Mouse (Mus musculus) CH12.LX (cell line): Measurements from ENCODE around the gene Fam213b. TPM values are rescaled to one million over a fixed set of nuclear protein-coding genes. Genes with fewer than 3 reads are reported as not detected.

ENCODE experiments used
- DNase-seq: peaks from one replicate; pipeline ENCODE4 v3.0.0-alpha.2; 2013; ENCODE audit errors: extremely low read depth
- H3K27ac ChIP-seq: 2 replicates; pipeline ENCODE4 v1.5.1; 2012; ENCODE audit warnings: low read depth, mild to moderate bottlenecking, control low read depth, moderate library complexity; ENCODE audit not compliant: insufficient read depth
- H3K27me3 ChIP-seq: replicated peaks from 2 replicates; pipeline ENCODE3; 2012; ENCODE audit warnings: inconsistent platforms
- H3K36me3 ChIP-seq, 2 experiments: replicated peaks in 1 of 2; 2 replicates each; pipeline versions ENCODE3 to v1.6.1; 2012; ENCODE audit warnings: inconsistent platforms in 1 of 2, low read length in 1 of 2, mild to moderate bottlenecking in 1 of 2, mixed read lengths in 1 of 2, moderate library complexity in 1 of 2; ENCODE audit not compliant: control insufficient read depth in 1 of 2, insufficient read depth in 1 of 2
- H3K4me1 ChIP-seq, 2 experiments: 2 replicates each; pipeline ENCODE4 v1.6.1; 2012; ENCODE audit warnings: inconsistent platforms in 1 of 2, moderate library complexity in 1 of 2; ENCODE audit not compliant: insufficient read depth in 2 of 2, control insufficient read depth in 1 of 2
- H3K4me2 ChIP-seq: 2 replicates; pipeline ENCODE4 v1.6.1; 2012; ENCODE audit warnings: low read depth, mild to moderate bottlenecking, control low read depth; ENCODE audit not compliant: poor library complexity, insufficient read depth, severe bottlenecking
- H3K4me3 ChIP-seq, 3 experiments: fragments of 150-350 bp in 1 of 3; sonication (generic) in 1 of 3; replicated peaks in 1 of 3; 2 replicates each; pipeline versions ENCODE3 to v1.5.1; 2011 to 2012; ENCODE audit warnings: low read depth in 2 of 3, low read length in 2 of 3, mild to moderate bottlenecking in 2 of 3, moderate library complexity in 2 of 3, control low read depth in 1 of 3, improper control_type of control experiment in 1 of 3, inconsistent platforms in 1 of 3, mixed read lengths in 1 of 3; ENCODE audit not compliant: poor library complexity in 1 of 3
- H3K79me2 ChIP-seq: replicated peaks from 2 replicates; pipeline ENCODE4 v1.6.1; 2012; ENCODE audit warnings: mild to moderate bottlenecking, moderate library complexity; ENCODE audit not compliant: control insufficient read depth, poor library complexity, insufficient read depth, severe bottlenecking; ENCODE audit errors: extremely low read depth
- H3K9ac ChIP-seq: 2 replicates; pipeline ENCODE4 v1.6.1; 2012; ENCODE audit warnings: low read depth, mild to moderate bottlenecking, control low read depth, moderate library complexity; ENCODE audit not compliant: insufficient read depth
- H3K9me3 ChIP-seq: replicated peaks from 2 replicates; pipeline ENCODE3; 2012; ENCODE audit warnings: low read length, inconsistent platforms, mixed read lengths
- CHD1 ChIP-seq: IDR thresholded peaks from 2 replicates; pipeline ENCODE4 v1.6.1; 2012; ENCODE audit warnings: low read depth, low read length, improper control_type of control experiment, inconsistent platforms
- CTCF ChIP-seq, 2 experiments: IDR thresholded peaks in 1 of 2; conservative IDR thresholded peaks in 1 of 2; 2 replicates each; pipeline ENCODE4 v1.5.1; 2011 to 2012; ENCODE audit warnings: low read depth in 2 of 2, low read length in 2 of 2, improper control_type of control experiment in 1 of 2, inconsistent platforms in 1 of 2, mild to moderate bottlenecking in 1 of 2, moderate library complexity in 1 of 2
- ETS1 ChIP-seq: conservative IDR thresholded peaks from 2 replicates; pipeline ENCODE4 v1.6.1; 2012; ENCODE audit warnings: low read depth, mild to moderate bottlenecking, inconsistent platforms, low read length, improper control_type of control experiment, moderate library complexity
- GABPA ChIP-seq: IDR thresholded peaks from 2 replicates; pipeline ENCODE4 v1.6.1; 2012; ENCODE audit warnings: low read depth, low read length, improper control_type of control experiment, inconsistent platforms; ENCODE audit not compliant: insufficient replicate concordance
- HCFC1 ChIP-seq: IDR thresholded peaks from 2 replicates; pipeline ENCODE4 v1.6.1; 2012; ENCODE audit warnings: low read depth, mild to moderate bottlenecking, inconsistent platforms, low read length, improper control_type of control experiment
- IRF4 ChIP-seq: IDR thresholded peaks from 2 replicates; pipeline ENCODE4 v1.6.1; 2014; ENCODE audit warnings: low read depth, mild to moderate bottlenecking, inconsistent platforms, low read length, improper control_type of control experiment
- MAX ChIP-seq: IDR thresholded peaks from 2 replicates; pipeline ENCODE4 v1.6.1; 2011; ENCODE audit warnings: low read length, improper control_type of control experiment
- MYC ChIP-seq: IDR thresholded peaks from 2 replicates; pipeline ENCODE4 v1.6.1; 2011; ENCODE audit warnings: low read depth, mild to moderate bottlenecking, improper control_type of control experiment, low read length
- PAX5 ChIP-seq: IDR thresholded peaks from 2 replicates; pipeline ENCODE4 v1.6.1; 2012; ENCODE audit warnings: low read length, inconsistent platforms, mixed read lengths
- POLR2A ChIP-seq: IDR thresholded peaks from 2 replicates; pipeline ENCODE4 v1.6.1; 2011; ENCODE audit warnings: low read depth, mild to moderate bottlenecking, improper control_type of control experiment, low read length
- RAD21 ChIP-seq: IDR thresholded peaks from 2 replicates; pipeline ENCODE4 v1.6.1; 2011; ENCODE audit warnings: low read depth, mild to moderate bottlenecking, low read length, improper control_type of control experiment, moderate library complexity
- SIN3A ChIP-seq: IDR thresholded peaks from 2 replicates; pipeline ENCODE4 v1.6.1; 2012; ENCODE audit warnings: low read length, improper control_type of control experiment, inconsistent platforms
- SMC3 ChIP-seq: IDR thresholded peaks from 2 replicates; pipeline ENCODE4 v1.6.1; 2011; ENCODE audit warnings: low read depth, low read length, improper control_type of control experiment
- TBP ChIP-seq: conservative IDR thresholded peaks from 2 replicates; pipeline ENCODE4 v1.6.1; 2011; ENCODE audit warnings: low read depth, low read length, improper control_type of control experiment
- UBTF ChIP-seq: IDR thresholded peaks from 2 replicates; pipeline ENCODE4 v1.6.1; 2012; ENCODE audit warnings: low read depth, mild to moderate bottlenecking, inconsistent platforms, low read length, improper control_type of control experiment, moderate library complexity
- USF2 ChIP-seq: conservative IDR thresholded peaks from 2 replicates; pipeline ENCODE4 v1.6.1; 2011; ENCODE audit warnings: low read depth, low read length, improper control_type of control experiment
- ZKSCAN1 ChIP-seq: IDR thresholded peaks from 2 replicates; pipeline ENCODE4 v1.6.1; 2012; ENCODE audit warnings: low read depth, inconsistent platforms, low read length, improper control_type of control experiment, borderline replicate concordance
- ZMIZ1 ChIP-seq: IDR thresholded peaks from 2 replicates; pipeline ENCODE4 v1.6.1; 2012; ENCODE audit warnings: low read depth, mild to moderate bottlenecking, inconsistent platforms, low read length, improper control_type of control experiment
- ZNF384 ChIP-seq: IDR thresholded peaks from 2 replicates; pipeline ENCODE4 v1.6.1; 2012; ENCODE audit warnings: low read depth, low read length, improper control_type of control experiment, inconsistent platforms
- dilution Hi-C: fragments of 300-500 bp; cut with MboI; formaldehyde crosslinking; loops from 2 replicates; pipeline ENCODE4 v1.14.3; 2020; ENCODE audit warnings: low sequenced_read_pairs; ENCODE audit not compliant: extremely low pct_unique_long_range_greater_than_20kb, extremely low pct_ligation_motif_present
- in situ Hi-C: fragments of 300-500 bp; cut with MboI; formaldehyde crosslinking; loops from 3 replicates; pipeline ENCODE4 v1.14.3; 2019; ENCODE audit warnings: low sequenced_read_pairs, low pct_ligation_motif_present, low pct_unique_long_range_greater_than_20kb, mixed read lengths
- polyA plus RNA-seq: library from polyadenylated mRNA; unstranded; fragments of >175 nt; gene quantifications from 2 replicates; pipeline ENCODE4 v1.2.1, GENCODE M21; 2012; ENCODE audit warnings: low read depth; ENCODE audit not compliant: insufficient read length
- total RNA-seq, 2 experiments: library from RNA; depleted of rRNA; stranded (reverse); fragments of 300-350 nt in 1 of 2; fragments of >200 nt in 1 of 2; gene quantifications; 2 replicates each; pipeline ENCODE4 v1.2.3; 2012 to 2014

The Fam213b gene
- total and polyA plus RNA-seq, 3 experiments: 5.5 to 49.8 (median 6.1) TPM

- H3K36me3 ChIP-seq: no peaks in the 10 kb centered on the region
- no peak for TF ChIP-seq ETS1
- no peak for TF ChIP-seq HCFC1
- no peak for TF ChIP-seq PAX5
- no peak for TF ChIP-seq TBP
- TF ChIP-seq MAX: no peak
- no peak for TF ChIP-seq SIN3A
- no peak for TF ChIP-seq UBTF
- no peak for TF ChIP-seq IRF4
- no peak for TF ChIP-seq CTCF (conservative IDR thresholded peaks at IDR 0.05 in 1 of 2, IDR thresholded peaks at IDR 0.05 in 1 of 2; ENCODE audit: low read depth in 2 of 2, low read length in 2 of 2)
- no peak for TF ChIP-seq GABPA
- TF ChIP-seq, all 38 proteins: peak for 0
- Histone ChIP-seq H3K4me3 (no peak overlapping the region), H3K27me3 (peaks cover 42% of the 10 kb centered on the region), H3K9ac (no peak overlapping the region), H3K27ac (no peak overlapping the region), H3K9me3 (peaks cover 15% of the 10 kb centered on the region), H3K4me1 (peaks cover 3 to 6% of the 10 kb centered on the region in 2 experiments; a peak in 2 of 4 replicates), H3K4me2 (no peak overlapping the region), H3K79me2 (no peaks in the 10 kb centered on the region)
- no peak for DNase-seq
- in situ Hi-C loops: no loop called here
- dilution Hi-C loops: no loop called here
Observed at GRCm38 (mm10) chr4:154857366-154858240, 41.3 kb downstream of the Fam213b start.

- Histone ChIP-seq H3K27me3 (peaks cover 36% of the 10 kb centered on the region), H3K36me3 (no peaks in the 10 kb centered on the region), H3K27ac (no peak overlapping the region), H3K9ac (no peak overlapping the region), H3K79me2 (no peaks in the 10 kb centered on the region), H3K4me2 (no peak overlapping the region), H3K4me3 (no peak overlapping the region)
- no peak for DNase-seq
- TF ChIP-seq MYC (no peak), POLR2A (no peak), RAD21 (no peak), ZNF384 (no peak), ZMIZ1 (no peak), USF2 (no peak), SMC3 (no peak), UBTF (no peak), SIN3A (no peak), ZKSCAN1 (no peak), CHD1 (no peak)
- TF ChIP-seq, all 38 proteins: peak for 0
- H3K9me3 ChIP-seq: peaks cover 15% of the 10 kb centered on the region
- peaks cover 3 to 6% of the 10 kb centered on the region in 2 experiments; a peak in 2 of 4 replicates for H3K4me1 ChIP-seq
- in situ Hi-C loops (no loop called here), dilution Hi-C loops (no loop called here)
Observed at GRCm38 (mm10) chr4:154856882-154857281, 42.1 kb downstream of the Fam213b start.
